Mouse (Mus musculus) CH12.LX (cell line): Measurements from ENCODE around the gene Ryk. TPM values are rescaled to one million over a fixed set of nuclear protein-coding genes. Genes with fewer than 3 reads are reported as not detected.
A peak's percentile ranks its signal among the peaks of the same experiment; 100 is the strongest.

ENCODE experiments used
- DNase-seq: peaks from one replicate; pipeline ENCODE4 v3.0.0-alpha.2; 2013; ENCODE audit errors: extremely low read depth
- H3K27ac ChIP-seq: 2 replicates; pipeline ENCODE4 v1.5.1; 2012; ENCODE audit warnings: low read depth, mild to moderate bottlenecking, control low read depth, moderate library complexity; ENCODE audit not compliant: insufficient read depth
- H3K27me3 ChIP-seq: replicated peaks from 2 replicates; pipeline ENCODE3; 2012; ENCODE audit warnings: inconsistent platforms
- H3K36me3 ChIP-seq, 2 experiments: replicated peaks in 1 of 2; 2 replicates each; pipeline versions ENCODE3 to v1.6.1; 2012; ENCODE audit warnings: inconsistent platforms in 1 of 2, low read length in 1 of 2, mild to moderate bottlenecking in 1 of 2, mixed read lengths in 1 of 2, moderate library complexity in 1 of 2; ENCODE audit not compliant: control insufficient read depth in 1 of 2, insufficient read depth in 1 of 2
- H3K4me1 ChIP-seq, 2 experiments: 2 replicates each; pipeline ENCODE4 v1.6.1; 2012; ENCODE audit warnings: inconsistent platforms in 1 of 2, moderate library complexity in 1 of 2; ENCODE audit not compliant: insufficient read depth in 2 of 2, control insufficient read depth in 1 of 2
- H3K4me2 ChIP-seq: 2 replicates; pipeline ENCODE4 v1.6.1; 2012; ENCODE audit warnings: low read depth, mild to moderate bottlenecking, control low read depth; ENCODE audit not compliant: poor library complexity, insufficient read depth, severe bottlenecking
- H3K4me3 ChIP-seq, 3 experiments: fragments of 150-350 bp in 1 of 3; sonication (generic) in 1 of 3; replicated peaks in 1 of 3; 2 replicates each; pipeline versions ENCODE3 to v1.5.1; 2011 to 2012; ENCODE audit warnings: low read depth in 2 of 3, low read length in 2 of 3, mild to moderate bottlenecking in 2 of 3, moderate library complexity in 2 of 3, control low read depth in 1 of 3, improper control_type of control experiment in 1 of 3, inconsistent platforms in 1 of 3, mixed read lengths in 1 of 3; ENCODE audit not compliant: poor library complexity in 1 of 3
- H3K79me2 ChIP-seq: replicated peaks from 2 replicates; pipeline ENCODE4 v1.6.1; 2012; ENCODE audit warnings: mild to moderate bottlenecking, moderate library complexity; ENCODE audit not compliant: control insufficient read depth, poor library complexity, insufficient read depth, severe bottlenecking; ENCODE audit errors: extremely low read depth
- H3K9ac ChIP-seq: 2 replicates; pipeline ENCODE4 v1.6.1; 2012; ENCODE audit warnings: low read depth, mild to moderate bottlenecking, control low read depth, moderate library complexity; ENCODE audit not compliant: insufficient read depth
- H3K9me3 ChIP-seq: replicated peaks from 2 replicates; pipeline ENCODE3; 2012; ENCODE audit warnings: low read length, inconsistent platforms, mixed read lengths
- CHD2 ChIP-seq: IDR thresholded peaks from 2 replicates; pipeline ENCODE4 v1.6.1; 2011; ENCODE audit warnings: low read length, improper control_type of control experiment
- CTCF ChIP-seq, 2 experiments: IDR thresholded peaks in 1 of 2; conservative IDR thresholded peaks in 1 of 2; 2 replicates each; pipeline ENCODE4 v1.5.1; 2011 to 2012; ENCODE audit warnings: low read depth in 2 of 2, low read length in 2 of 2, improper control_type of control experiment in 1 of 2, inconsistent platforms in 1 of 2, mild to moderate bottlenecking in 1 of 2, moderate library complexity in 1 of 2
- EP300 ChIP-seq: IDR thresholded peaks from 2 replicates; pipeline ENCODE4 v1.6.1; 2011; ENCODE audit warnings: low read length, improper control_type of control experiment
- HCFC1 ChIP-seq: IDR thresholded peaks from 2 replicates; pipeline ENCODE4 v1.6.1; 2012; ENCODE audit warnings: low read depth, mild to moderate bottlenecking, inconsistent platforms, low read length, improper control_type of control experiment
- IRF4 ChIP-seq: IDR thresholded peaks from 2 replicates; pipeline ENCODE4 v1.6.1; 2014; ENCODE audit warnings: low read depth, mild to moderate bottlenecking, inconsistent platforms, low read length, improper control_type of control experiment
- JUN ChIP-seq: IDR thresholded peaks from 2 replicates; pipeline ENCODE4 v1.6.1; 2011; ENCODE audit warnings: low read depth, mild to moderate bottlenecking, low read length, improper control_type of control experiment, moderate library complexity; ENCODE audit not compliant: insufficient read depth
- JUND ChIP-seq: conservative IDR thresholded peaks from 2 replicates; pipeline ENCODE4 v1.6.1; 2011; ENCODE audit warnings: low read depth, low read length, improper control_type of control experiment
- KAT2A ChIP-seq: IDR thresholded peaks from 2 replicates; pipeline ENCODE4 v1.6.1; 2012; ENCODE audit warnings: low read length, improper control_type of control experiment, inconsistent platforms; ENCODE audit not compliant: insufficient replicate concordance
- MXI1 ChIP-seq: IDR thresholded peaks from 2 replicates; pipeline ENCODE4 v1.6.1; 2011; ENCODE audit warnings: mild to moderate bottlenecking, low read depth, low read length, improper control_type of control experiment
- NRF1 ChIP-seq: IDR thresholded peaks from 2 replicates; pipeline ENCODE4 v1.6.1; 2014; ENCODE audit warnings: low read depth, mild to moderate bottlenecking, inconsistent platforms, low read length, improper control_type of control experiment, moderate library complexity
- PAX5 ChIP-seq: IDR thresholded peaks from 2 replicates; pipeline ENCODE4 v1.6.1; 2012; ENCODE audit warnings: low read length, inconsistent platforms, mixed read lengths
- RAD21 ChIP-seq: IDR thresholded peaks from 2 replicates; pipeline ENCODE4 v1.6.1; 2011; ENCODE audit warnings: low read depth, mild to moderate bottlenecking, low read length, improper control_type of control experiment, moderate library complexity
- RCOR1 ChIP-seq: conservative IDR thresholded peaks from 2 replicates; pipeline ENCODE4 v1.6.1; 2012; ENCODE audit warnings: low read depth, mild to moderate bottlenecking, inconsistent platforms, low read length, improper control_type of control experiment
- SIN3A ChIP-seq: IDR thresholded peaks from 2 replicates; pipeline ENCODE4 v1.6.1; 2012; ENCODE audit warnings: low read length, improper control_type of control experiment, inconsistent platforms
- TBP ChIP-seq: conservative IDR thresholded peaks from 2 replicates; pipeline ENCODE4 v1.6.1; 2011; ENCODE audit warnings: low read depth, low read length, improper control_type of control experiment
- TCF12 ChIP-seq: IDR thresholded peaks from 2 replicates; pipeline ENCODE4 v1.6.1; 2014; ENCODE audit warnings: low read depth, mild to moderate bottlenecking, inconsistent platforms, low read length, improper control_type of control experiment
- USF2 ChIP-seq: conservative IDR thresholded peaks from 2 replicates; pipeline ENCODE4 v1.6.1; 2011; ENCODE audit warnings: low read depth, low read length, improper control_type of control experiment
- ZC3H11A ChIP-seq: IDR thresholded peaks from 2 replicates; pipeline ENCODE4 v1.6.1; 2012; ENCODE audit warnings: low read depth, mild to moderate bottlenecking, inconsistent platforms, low read length, improper control_type of control experiment
- ZMIZ1 ChIP-seq: IDR thresholded peaks from 2 replicates; pipeline ENCODE4 v1.6.1; 2012; ENCODE audit warnings: low read depth, mild to moderate bottlenecking, inconsistent platforms, low read length, improper control_type of control experiment
- dilution Hi-C: fragments of 300-500 bp; cut with MboI; formaldehyde crosslinking; loops from 2 replicates; pipeline ENCODE4 v1.14.3; 2020; ENCODE audit warnings: low sequenced_read_pairs; ENCODE audit not compliant: extremely low pct_unique_long_range_greater_than_20kb, extremely low pct_ligation_motif_present
- in situ Hi-C: fragments of 300-500 bp; cut with MboI; formaldehyde crosslinking; loops from 3 replicates; pipeline ENCODE4 v1.14.3; 2019; ENCODE audit warnings: low sequenced_read_pairs, low pct_ligation_motif_present, low pct_unique_long_range_greater_than_20kb, mixed read lengths
- polyA plus RNA-seq: library from polyadenylated mRNA; unstranded; fragments of >175 nt; gene quantifications from 2 replicates; pipeline ENCODE4 v1.2.1, GENCODE M21; 2012; ENCODE audit warnings: low read depth; ENCODE audit not compliant: insufficient read length
- total RNA-seq, 2 experiments: library from RNA; depleted of rRNA; stranded (reverse); fragments of 300-350 nt in 1 of 2; fragments of >200 nt in 1 of 2; gene quantifications; 2 replicates each; pipeline ENCODE4 v1.2.3; 2012 to 2014

Gene Ryk
- total and polyA plus RNA-seq, 3 experiments, result 12.8 to 27.2 (median 21.4) TPM

- Histone ChIP-seq H3K27me3 (no peaks in the 10 kb centered on the region), H3K27ac (no peak overlapping the region), H3K9ac (no peak overlapping the region), H3K79me2 (no peaks in the 10 kb centered on the region), H3K4me2 (no peak overlapping the region), H3K4me1 (no peaks in the 10 kb centered on the region), H3K36me3 (no peaks in the 10 kb centered on the region), H3K4me3 (no peak overlapping the region), H3K9me3 (no peaks in the 10 kb centered on the region)
- in situ Hi-C loops, result no loop called here
- dilution Hi-C loops, result no loop called here
- TF ChIP-seq NRF1 (no peak), CTCF (conservative IDR thresholded peaks at IDR 0.05 in 1 of 2, IDR thresholded peaks at IDR 0.05 in 1 of 2; ENCODE audit: low read depth in 2 of 2, low read length in 2 of 2) (no peak), IRF4 (no peak), RAD21 (no peak), TBP (no peak), RCOR1 (no peak), SIN3A (no peak), ZC3H11A (no peak)
- no peak for DNase-seq
Observed at GRCm38 (mm10) chr9:102929776-102930175, 95.1 kb downstream of the Ryk start.

- no peak overlapping the region for H3K9ac ChIP-seq
- no peaks in the 10 kb centered on the region for H3K36me3 ChIP-seq
- H3K27me3 ChIP-seq, result no peaks in the 10 kb centered on the region
- H3K79me2 ChIP-seq, result no peaks in the 10 kb centered on the region
- H3K27ac ChIP-seq, result no peak overlapping the region
- H3K4me1 ChIP-seq, result peaks cover 0 to 5% of the 10 kb centered on the region in 2 experiments; a peak in 1 of 4 replicates
- DNase-seq, result no peak
- TF ChIP-seq USF2 (0 out of 2 replicates have a peak, but pooled peaks have one; percentile 30), JUN (no peak)
- no peak overlapping the region for H3K4me2 ChIP-seq
- in situ Hi-C loops, result no loop called here
- dilution Hi-C loops, result no loop called here
- no peak overlapping the region for H3K4me3 ChIP-seq
- H3K9me3 ChIP-seq, result no peaks in the 10 kb centered on the region
Observed at GRCm38 (mm10) chr9:102933925-102934721, 99.4 kb downstream of the Ryk start.

- peaks cover 3% of the 10 kb centered on the region for H3K9me3 ChIP-seq
- no peak overlapping the region for H3K9ac ChIP-seq
- no peaks in the 10 kb centered on the region for H3K36me3 ChIP-seq
- no peak overlapping the region for H3K4me3 ChIP-seq
- no peak for DNase-seq
- H3K27ac ChIP-seq, result no peak overlapping the region
- in situ Hi-C loops (no loop called here), dilution Hi-C loops (no loop called here)
- no peak overlapping the region for H3K4me2 ChIP-seq
- peaks cover 0 to 3% of the 10 kb centered on the region in 2 experiments; a peak in 1 of 4 replicates for H3K4me1 ChIP-seq
- H3K27me3 ChIP-seq, result no peaks in the 10 kb centered on the region
- no peaks in the 10 kb centered on the region for H3K79me2 ChIP-seq
- no peak for TF ChIP-seq IRF4
- TF ChIP-seq ZMIZ1, result no peak
- no peak for TF ChIP-seq EP300
- TF ChIP-seq JUN, result no peak
- TF ChIP-seq CTCF (conservative IDR thresholded peaks at IDR 0.05 in 1 of 2, IDR thresholded peaks at IDR 0.05 in 1 of 2; ENCODE audit: low read depth in 2 of 2, low read length in 2 of 2), result no peak
- no peak for TF ChIP-seq PAX5
- TF ChIP-seq KAT2A, result no peak
- no peak for TF ChIP-seq MXI1
- no peak for TF ChIP-seq JUND
- TF ChIP-seq CHD2, result no peak
- no peak for TF ChIP-seq HCFC1
- no peak for TF ChIP-seq TCF12
- TF ChIP-seq, all 38 proteins: peak for 0
Observed at GRCm38 (mm10) chr9:102942221-102942620, 107.5 kb downstream of the Ryk start.
